ENCODE assay signal across 16 mouse cellular contexts in the genomic region with DNA sequence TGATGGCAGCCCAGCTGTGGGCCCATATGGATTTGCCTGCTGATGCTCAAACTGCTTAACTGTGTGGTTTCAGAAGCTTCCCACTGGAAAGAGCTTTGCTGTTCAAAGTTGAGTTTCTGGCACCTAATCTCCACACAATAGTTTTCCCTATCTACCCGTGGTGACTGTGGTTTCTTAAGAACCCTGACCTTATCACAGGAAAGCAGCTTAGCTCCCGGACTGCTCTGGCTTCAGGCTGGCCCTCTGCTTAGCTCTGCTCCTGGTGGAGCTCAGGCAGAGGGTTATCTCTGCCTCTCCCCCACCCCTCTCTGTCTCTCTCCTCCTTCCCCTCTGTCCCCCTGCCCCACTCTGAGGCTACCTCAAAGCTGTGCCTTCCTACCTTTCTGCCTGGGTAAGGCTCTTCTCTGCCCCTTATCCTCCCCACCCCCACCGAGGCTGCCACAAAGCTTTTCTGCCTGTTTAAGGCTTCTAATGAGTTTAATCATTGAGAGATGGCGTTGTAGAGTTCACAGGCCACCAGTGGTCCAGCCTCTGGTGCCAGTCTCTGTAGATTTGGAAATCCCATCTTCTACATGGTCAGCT. TPM values are rescaled to one million over a fixed set of nuclear protein-coding genes. Genes with fewer than 3 reads are reported as not detected.
DNase-seq lines count a peak whose midpoint lies in the region; ATAC-seq and TF ChIP-seq lines count a peak whose summit lies in the region.
"Had no signal": no experiment of that assay in that cellular context is flagged by ENCODE, and none has a peak within 500 bp of the region (broad histone marks: within the 10 kb centered on the region; RNA-seq: fewer than 3 reads in every experiment).

No protein-coding gene starts in this region.

- ATAC-seq in hindbrain, embryonic 13.5 days (ENCODE audit: low FRiP score), result no peak
- ATAC-seq in hindbrain, embryonic 11.5 days (ENCODE audit: low FRiP score), result no peak
- peak; percentile 94 for ATAC-seq in G1E (ENCODE audit: extremely low read depth, insufficient number of reproducible peaks, low FRiP score, poor library complexity, severe bottlenecking)
- peak; percentile 89 for ATAC-seq in liver, embryonic 15.5 days (ENCODE audit: insufficient read depth)
- ATAC-seq: hindbrain, postnatal 0 days had no signal

- H3K9ac ChIP-seq in hindbrain, embryonic 13.5 days, result 0 out of 2 replicates have a peak overlapping the region, but pooled peaks have one; percentile 6
- no peak overlapping the region for H3K9ac ChIP-seq in hindbrain, embryonic 11.5 days (ENCODE audit: low read depth, low read length)
- H3K9ac ChIP-seq in liver, embryonic 15.5 days, result peak overlapping the region; percentile 7
- H3K9ac ChIP-seq: neural tube, embryonic 12.5 days had no signal

- no peaks in the 10 kb centered on the region for H3K9me3 ChIP-seq in hindbrain, embryonic 13.5 days
- no peaks in the 10 kb centered on the region for H3K9me3 ChIP-seq in hindbrain, embryonic 11.5 days (ENCODE audit: control insufficient read depth, low read length)
- no peaks in the 10 kb centered on the region for H3K9me3 ChIP-seq in G1E (replicated peaks)
- no peaks in the 10 kb centered on the region for H3K9me3 ChIP-seq in liver, embryonic 15.5 days (replicated peaks)
- H3K9me3 ChIP-seq: neural tube, embryonic 12.5 days had no signal

- H3K36me3 ChIP-seq in hindbrain, embryonic 13.5 days, result peaks cover 71% of the 10 kb centered on the region
- H3K36me3 ChIP-seq in hindbrain, embryonic 11.5 days (ENCODE audit: control insufficient read depth, insufficient read depth, low read length), result peaks cover 5% of the 10 kb centered on the region
- H3K36me3 ChIP-seq in G1E (replicated peaks), result peaks cover 72% of the 10 kb centered on the region
- H3K36me3 ChIP-seq in liver, embryonic 15.5 days (replicated peaks), result peaks cover 75% of the 10 kb centered on the region

- TF ChIP-seq CTCF in G1E (IDR thresholded peaks at IDR 0.05; ENCODE audit: low read depth, low read length), result no peak

- no peak overlapping the region for H3K4me3 ChIP-seq in hindbrain, embryonic 13.5 days
- H3K4me3 ChIP-seq in hindbrain, embryonic 11.5 days (ENCODE audit: low read depth, low read length), result no peak overlapping the region
- H3K4me3 ChIP-seq in G1E (ENCODE audit: low read depth, low read length), result peak overlapping the region; percentile 19; the same call in 1 of the 2 replicates
- no peak overlapping the region for H3K4me3 ChIP-seq in liver, embryonic 15.5 days (replicated peaks)
- H3K4me3 ChIP-seq: left cerebral cortex, adult 2 months; neural tube, embryonic 12.5 days had no signal

- no peak overlapping the region for H3K27ac ChIP-seq in hindbrain, embryonic 13.5 days
- H3K27ac ChIP-seq in hindbrain, embryonic 11.5 days (ENCODE audit: low read depth, low read length), result no peak overlapping the region
- H3K27ac ChIP-seq in liver, embryonic 15.5 days (replicated peaks), result peak overlapping the region; percentile 88
- H3K27ac ChIP-seq: hindbrain, postnatal 0 days; left cerebral cortex, adult 2 months; neural tube, embryonic 12.5 days had no signal

- no peak for DNase-seq in hindbrain, embryonic 11.5 days (ENCODE audit: low spot score)
- peak; percentile 79 for DNase-seq in G1E (ENCODE audit: low spot score)
- DNase-seq in c-Kit-positive CD71-negative TER-119-negative erythroid progenitor cells, embryonic 14.5 days (ENCODE audit: low read depth), result peak; percentile 45
- DNase-seq in lung, adult 18-20 months, result no peak
- no peak for DNase-seq in ovary, postnatal 36 days (ENCODE audit: low spot score)
- DNase-seq in layer of hippocampus, adult 18-20 months (ENCODE audit: low spot score in 2 of 2), result no peak
- DNase-seq: cerebellum, adult 18-20 months; right cerebral cortex, postnatal 4 days; thymus, adult 2 months had no signal

- WGBS in hindbrain, embryonic 13.5 days, result 70% methylated on average over 4 of the region's 4 CpGs
- 63% methylated on average over 4 of the region's 4 CpGs for WGBS in hindbrain, embryonic 11.5 days
- WGBS in liver, embryonic 15.5 days (ENCODE audit: insufficient replicate concordance), result 14% methylated on average over 4 of the region's 4 CpGs

- peaks cover 35% of the 10 kb centered on the region for H3K4me1 ChIP-seq in hindbrain, embryonic 13.5 days (replicated peaks)
- 0 out of 2 replicates have a peak, but pooled peaks cover 6% of the 10 kb centered on the region for H3K4me1 ChIP-seq in hindbrain, embryonic 11.5 days (replicated peaks; ENCODE audit: control insufficient read depth, insufficient read depth, low read length)
- peaks cover 60% of the 10 kb centered on the region for H3K4me1 ChIP-seq in G1E (ENCODE audit: insufficient read depth, low read depth, low read length)
- H3K4me1 ChIP-seq in liver, embryonic 15.5 days (replicated peaks), result peaks cover 81% of the 10 kb centered on the region

- no peaks in the 10 kb centered on the region for H3K27me3 ChIP-seq in hindbrain, embryonic 13.5 days
- no peaks in the 10 kb centered on the region for H3K27me3 ChIP-seq in hindbrain, embryonic 11.5 days (ENCODE audit: control insufficient read depth, insufficient read depth, low read length)
- no peaks in the 10 kb centered on the region for H3K27me3 ChIP-seq in G1E (ENCODE audit: insufficient read depth, low read length)
- H3K27me3 ChIP-seq in liver, embryonic 15.5 days, result no peaks in the 10 kb centered on the region
- H3K27me3 ChIP-seq: CH12.LX; neural tube, embryonic 12.5 days had no signal

- no peak overlapping the region for H3K4me2 ChIP-seq in hindbrain, embryonic 13.5 days
- no peak overlapping the region for H3K4me2 ChIP-seq in hindbrain, embryonic 11.5 days (replicated peaks; ENCODE audit: low read depth, low read length)
- H3K4me2 ChIP-seq in liver, embryonic 15.5 days, result peak overlapping the region; percentile 56
- H3K4me2 ChIP-seq: neural tube, embryonic 12.5 days had no signal

RNA-seq across cellular contexts. Expression of a gene that starts 7.7 kb away (rescaled TPM):
- polyA plus RNA-seq in hindbrain, embryonic 13.5 days (2015; fragmentation: Nextera tagmentation; extraction: Ambion mirVana), result 22.1 and 22.3 TPM in 2 replicates
- polyA plus RNA-seq in hindbrain, embryonic 11.5 days (2014; fragmentation: Nextera tagmentation; extraction: Ambion mirVana), result 18.0 and 19.6 TPM in 2 replicates
- total RNA-seq in G1E (2014; fragmentation: Nextera tagmentation) (7.0 and 12.5 TPM in 2 replicates), G1E (2017) (7.3 and 9.4 TPM in 2 replicates)
- 6.3 and 9.2 TPM in 2 replicates for polyA plus RNA-seq in G1E (2012)
- 9.8 and 10.0 TPM in 2 replicates for polyA plus RNA-seq in liver, embryonic 15.5 days (2015; fragmentation: Nextera tagmentation; extraction: Ambion mirVana)
- 10 to 100 TPM; 28.0 to 30.8 TPM for total RNA-seq in layer of hippocampus, adult 18-20 months (2021)

RNA-seq across cellular contexts. Expression of a gene that starts 7.9 kb away (rescaled TPM):
- 30.7 and 32.8 TPM in 2 replicates for polyA plus RNA-seq in hindbrain, embryonic 13.5 days (2015; fragmentation: Nextera tagmentation; extraction: Ambion mirVana)
- 21.7 and 26.2 TPM in 2 replicates for polyA plus RNA-seq in hindbrain, embryonic 11.5 days (2014; fragmentation: Nextera tagmentation; extraction: Ambion mirVana)
- total RNA-seq in G1E (2014; fragmentation: Nextera tagmentation) (20.1 and 21.0 TPM in 2 replicates), G1E (2017) (13.6 and 16.1 TPM in 2 replicates)
- polyA plus RNA-seq in G1E (2012), result 5.2 and 6.2 TPM in 2 replicates
- 1.5 and 1.6 TPM in 2 replicates for polyA plus RNA-seq in liver, embryonic 15.5 days (2015; fragmentation: Nextera tagmentation; extraction: Ambion mirVana)
- total RNA-seq in layer of hippocampus, adult 18-20 months (2021), result 10 to 100 TPM; 79.0 to 82.0 TPM

RNA-seq across cellular contexts. Expression of a gene that starts 41.3 kb away (rescaled TPM):
- 7.6 and 8.4 TPM in 2 replicates for polyA plus RNA-seq in hindbrain, embryonic 13.5 days (2015; fragmentation: Nextera tagmentation; extraction: Ambion mirVana)
- polyA plus RNA-seq in hindbrain, embryonic 11.5 days (2014; fragmentation: Nextera tagmentation; extraction: Ambion mirVana), result 8.8 and 10.9 TPM in 2 replicates
- 7.7 and 10.8 TPM in 2 replicates for total RNA-seq in G1E (2014; fragmentation: Nextera tagmentation)
- total RNA-seq in G1E (2017), result 9.4 and 10.7 TPM in 2 replicates
- polyA plus RNA-seq in G1E (2012), result 4.5 and 6.4 TPM in 2 replicates
- polyA plus RNA-seq in liver, embryonic 15.5 days (2015; fragmentation: Nextera tagmentation; extraction: Ambion mirVana), result 10.0 and 11.0 TPM in 2 replicates
- 1 to 10 TPM; 6.3 to 7.6 TPM for total RNA-seq in layer of hippocampus, adult 18-20 months (2021)

RNA-seq across cellular contexts. Expression of a gene that starts 46.0 kb away (rescaled TPM):
- polyA plus RNA-seq in hindbrain, embryonic 13.5 days (2015; fragmentation: Nextera tagmentation; extraction: Ambion mirVana), result 3.9 and 5.2 TPM in 2 replicates
- polyA plus RNA-seq in hindbrain, embryonic 11.5 days (2014; fragmentation: Nextera tagmentation; extraction: Ambion mirVana), result not detected in 2 replicates
- total RNA-seq in G1E (2014; fragmentation: Nextera tagmentation) (not detected in 2 replicates), G1E (2017) (0.17 TPM in 1 of 2 replicates, not detected in the other)
- polyA plus RNA-seq in G1E (2012), result not detected in 2 replicates
- polyA plus RNA-seq in liver, embryonic 15.5 days (2015; fragmentation: Nextera tagmentation; extraction: Ambion mirVana), result 1.3 and 1.4 TPM in 2 replicates
- not detected for total RNA-seq in layer of hippocampus, adult 18-20 months (2021)
- total RNA-seq: CH12.LX; gastrocnemius, adult 18-20 months; left cerebral cortex, adult 2 months had no signal

Comparison
In these comparisons a context has a peak if more than half of its experiments do, and no peak if none do; other contexts are left out.
1. ATAC-seq: peak in G1E (single experiment) and liver, embryonic 15.5 days (single experiment); none in hindbrain, embryonic 13.5 days (single experiment) and hindbrain, embryonic 11.5 days (single experiment).
2. DNase-seq: peak in G1E (single experiment) and c-Kit-positive CD71-negative TER-119-negative erythroid progenitor cells, embryonic 14.5 days (single experiment); none in hindbrain, embryonic 11.5 days (single experiment), lung, adult 18-20 months (0 of 2), ovary, postnatal 36 days (single experiment) and layer of hippocampus, adult 18-20 months (0 of 2).